Mouse (Mus musculus): Measurements from ENCODE around the gene Akap9.

Gene Akap9

GRCm38 (mm10) chr5:4094471-4094870, 166.6 kb downstream of the Akap9 start:
- ChIA-PET CTCF (no interaction called here), POLR2A (interaction anchor here in 2 of 4 experiments (0.6 to 1.0 kb wide), 2 partner anchors 10 to 501 kb away, joined by 3 to 5 read pairs; partner anchors contain the start of gene Cyp51 (in 1 of the 2))

GRCm38 (mm10) chr5:4101031-4101430, 173.2 kb downstream of the Akap9 start:
- ChIA-PET CTCF (interaction anchor here in 1 of 4 experiments (0.9 to 1.4 kb wide), 2 partner anchors 33 to 281 kb away, joined by 4 to 6 read pairs; no protein-coding TSS in a partner anchor), POLR2A (interaction anchor here in 2 of 4 experiments (0.9 to 1.0 kb wide), 2 partner anchors 23 to 180 kb away, joined by 3 read pairs; no protein-coding TSS in a partner anchor)

- POLR2A ChIA-PET: interaction anchor here in 3 of 4 experiments (0.6 to 1.2 kb wide), 6 partner anchors 13 to 278 kb away, joined by 3 to 4 read pairs (median 4); no protein-coding TSS in a partner anchor
- CTCF ChIA-PET: interaction anchor here in 3 of 4 experiments (0.6 to 1.4 kb wide), 10 partner anchors 10 to 1384 kb away, joined by 3 to 7 read pairs (median 3); no protein-coding TSS in a partner anchor
Measured at GRCm38 (mm10) chr5:4101770-4102169, 173.9 kb downstream of the Akap9 start.

- ChIA-PET CTCF (interaction anchor here in 2 of 4 experiments (0.7 to 1.2 kb wide), 2 partner anchors 814 to 1518 kb away, joined by 4 to 5 read pairs; no protein-coding TSS in a partner anchor), POLR2A (interaction anchor here in 3 of 4 experiments (0.9 to 2.9 kb wide), 17 partner anchors 9 to 686 kb away, joined by 3 to 7 read pairs (median 4); partner anchors contain the start of genes Ankib1 (in 1 of the 3), Fzd1 (in 1 of the 3) and Krit1 (in 1 of the 3))
Measured at GRCm38 (mm10) chr5:4103626-4104340, 175.9 kb downstream of the Akap9 start.

- ChIA-PET POLR2A (interaction anchor here in 3 of 4 experiments (0.6 to 2.9 kb wide), 22 partner anchors 10 to 685 kb away, joined by 3 to 8 read pairs (median 4); partner anchors contain the start of genes Krit1 (in 2 of the 3), Ankib1 (in 1 of the 3) and Fzd1 (in 1 of the 3)), CTCF (interaction anchor here in 2 of 4 experiments (0.6 to 1.2 kb wide), 4 partner anchors 38 to 1517 kb away, joined by 3 to 5 read pairs (median 4); no protein-coding TSS in a partner anchor)
Measured at GRCm38 (mm10) chr5:4104341-4105040, 176.6 kb downstream of the Akap9 start, which contains the start of gene Cyp51. TSS of gene Cyp51 (minus strand) at chr5:4104746.

GRCm38 (mm10) chr5:4105651-4106186, 177.9 kb downstream of the Akap9 start:
- CTCF ChIA-PET: no interaction called here
- POLR2A ChIA-PET: interaction anchor here in 2 of 4 experiments (0.5 to 2.9 kb wide), 9 partner anchors 11 to 908 kb away, joined by 3 to 8 read pairs (median 5); partner anchors contain the start of genes Ankib1 (in 1 of the 2) and Krit1 (in 1 of the 2)

GRCm38 (mm10) chr5:4107056-4107455, 179.2 kb downstream of the Akap9 start:
- ChIA-PET POLR2A (interaction anchor here in 1 of 4 experiments (0.6 to 1.3 kb wide), 2 partner anchors 97 to 585 kb away, joined by 3 to 5 read pairs; no protein-coding TSS in a partner anchor), CTCF (interaction anchor here in 1 of 4 experiments (1.6 kb wide), 1 partner anchor 805 kb away, joined by 4 read pairs; no protein-coding TSS in a partner anchor)

GRCm38 (mm10) chr5:4112570-4113098, 184.8 kb downstream of the Akap9 start:
- ChIA-PET POLR2A (no interaction called here), CTCF (interaction anchor here in 1 of 4 experiments (0.6 kb wide), 1 partner anchor 28 kb away, joined by 3 read pairs; no protein-coding TSS in a partner anchor)

All from embryonic stem cell, embryonic (primary cell).